Mouse (Mus musculus): ENCODE data around the gene Ncl. TPM values are rescaled to one million over a fixed set of nuclear protein-coding genes. Genes with fewer than 3 reads are reported as not detected.

The Ncl gene
- total RNA-seq, 2 experiments from 2014 or later = 109 to 127 TPM

Small RNAs within 50 kb of the gene (microRNA-seq; reads per million reads assigned to microRNA genes)
- gene mmu-mir-3535 (ENCODE audit: borderline number of aligned reads in 2 of 2) = 28.9 to 39.7 reads per million in 2 experiments

Other genes with a start within 250 kb of the Ncl start
- under 1 TPM; 0.19 TPM for gene Htr2b, start 247.4 kb downstream of the Ncl start, total RNA-seq (2021)
- 1 to 10 TPM; 1.0 to 2.2 TPM for gene Gm21972, start 225.8 kb downstream of the Ncl start, total RNA-seq (2021)
- gene Armc9, start 204.6 kb downstream of the Ncl start, total RNA-seq (2021) = 1 to 10 TPM; 3.5 to 3.7 TPM
- under 1 TPM; 0.30 to 0.42 TPM for gene B3gnt7, start 56.6 kb downstream of the Ncl start, total RNA-seq (2021)
- gene Nmur1, start 66.8 kb upstream of the Ncl start, total RNA-seq (2021) = not detected
- gene Tex44, start 66.9 kb upstream of the Ncl start, total RNA-seq (2021) = not detected
- 100 to 1,000 TPM; 202 to 234 TPM for gene Ptma, start 167.3 kb upstream of the Ncl start, total RNA-seq (2021)
- 10 to 100 TPM; 41.7 to 44.1 TPM for gene Pde6d, start 223.2 kb upstream of the Ncl start, total RNA-seq (2021)
- gene Cops7b, start 223.5 kb upstream of the Ncl start, total RNA-seq (2021) = 10 to 100 TPM in 1 of 2 experiments, 1 to 10 TPM in 1; 10.0 to 11.2 TPM

All from heart, postnatal 36 days (tissue).